Comparison of ENCODE assay signal across 10 mouse cellular contexts in the genomic region with DNA sequence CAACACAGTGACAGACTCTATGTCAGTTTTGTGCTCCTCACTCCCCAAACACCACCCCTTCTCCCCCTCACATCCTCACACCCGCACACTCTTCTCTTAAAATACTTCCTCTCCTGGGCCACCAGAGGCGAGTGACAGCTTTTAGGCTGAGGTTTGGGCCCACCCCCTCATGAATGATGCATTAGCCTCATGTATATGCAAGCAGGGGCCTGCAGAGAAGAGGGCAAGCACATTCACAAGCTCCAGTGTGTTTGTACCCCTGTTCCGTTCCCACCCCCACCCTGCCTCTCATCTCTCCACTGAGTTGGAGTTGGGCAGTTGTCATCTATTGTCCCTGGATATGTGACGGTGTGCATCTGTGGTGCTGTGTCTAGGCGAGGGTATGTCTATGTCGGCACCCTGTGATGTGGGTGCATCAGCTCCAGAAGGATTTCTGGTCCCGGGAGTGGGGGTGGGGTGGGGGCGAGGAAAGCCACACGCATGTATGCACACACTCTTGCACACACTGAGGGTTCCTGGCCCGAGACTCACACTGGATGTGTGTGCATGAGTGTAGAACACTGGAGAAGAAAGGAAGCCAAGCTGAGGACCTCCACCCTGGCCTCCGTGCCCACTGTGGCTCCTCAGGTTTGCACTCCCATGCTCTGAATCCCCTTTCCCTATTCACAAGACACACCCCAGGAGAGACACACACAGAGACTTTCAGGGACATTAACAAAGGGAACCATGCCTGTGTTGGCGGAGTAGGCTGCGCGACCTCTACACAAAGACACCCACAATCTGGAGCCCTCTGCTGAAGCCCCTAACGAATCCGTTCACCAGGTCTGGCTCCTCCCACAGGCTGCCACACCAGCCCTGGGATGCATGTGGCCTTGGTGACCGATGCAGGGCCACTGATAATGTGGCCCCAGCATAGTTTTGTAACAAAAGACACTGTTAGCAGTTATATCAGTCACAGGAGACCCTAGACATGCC. TPM values are rescaled to one million over a fixed set of nuclear protein-coding genes. Genes with fewer than 3 reads are reported as not detected.
A peak's percentile ranks its signal among the peaks of the same experiment; 100 is the strongest.
DNase-seq lines count a peak whose midpoint lies in the region; ATAC-seq and TF ChIP-seq lines count a peak whose summit lies in the region.
"Had no signal": no experiment of that assay in that cellular context is flagged by ENCODE, and none has a peak within 500 bp of the region (broad histone marks: within the 10 kb centered on the region; RNA-seq: fewer than 3 reads in every experiment).

No protein-coding gene starts in this region.

- no peak for TF ChIP-seq CTCF in stomach, postnatal 0 days (IDR thresholded peaks at IDR 0.05; ENCODE audit: low read depth)

- peak; percentile 50 to 77 for DNase-seq in layer of hippocampus, adult 18-20 months (ENCODE audit: low spot score in 2 of 2)
- no peak for DNase-seq in layer of hippocampus, adult 9-10 months (ENCODE audit: low spot score)
- peak; percentile 75 for DNase-seq in hindbrain, embryonic 10.5 days (ENCODE audit: low spot score)
- peak; percentile 66 for DNase-seq in mesoderm, embryonic 11.5 days (ENCODE audit: low read depth, low spot score)
- peak; percentile 42 for DNase-seq in splenic B cell, adult 2 months (ENCODE audit: low read depth, low spot score)
- DNase-seq in heart, postnatal 25 days (ENCODE audit: low spot score): no peak
- DNase-seq in stomach, postnatal 0 days (ENCODE audit: low spot score): no peak
- no peak for DNase-seq in adipocyte (ENCODE audit: low spot score)

- no peak for TF ChIP-seq EP300 in stomach, postnatal 0 days (optimal IDR thresholded peaks at IDR 0.05)

- peaks cover 40% of the 10 kb centered on the region for H3K4me1 ChIP-seq in hindbrain, embryonic 10.5 days (replicated peaks)
- no peaks in the 10 kb centered on the region for H3K4me1 ChIP-seq in stomach, postnatal 0 days (replicated peaks; ENCODE audit: control insufficient read depth, insufficient read depth)

- no peak for ATAC-seq in stomach, postnatal 0 days (ENCODE audit: low FRiP score, low TSS enrichment)

- no peaks in the 10 kb centered on the region for H3K9me3 ChIP-seq in hindbrain, embryonic 10.5 days
- H3K9me3 ChIP-seq in stomach, postnatal 0 days (ENCODE audit: control insufficient read depth, low read length): no peaks in the 10 kb centered on the region
- H3K9me3 ChIP-seq: heart, embryonic 13.5 days had no signal

- peaks cover 79% of the 10 kb centered on the region for H3K27me3 ChIP-seq in hindbrain, embryonic 10.5 days (ENCODE audit: insufficient read depth, poor library complexity, severe bottlenecking)
- no peaks in the 10 kb centered on the region for H3K27me3 ChIP-seq in splenic B cell, adult 2 months (ENCODE audit: control insufficient read depth, insufficient read depth, low read length, poor library complexity, severe bottlenecking)
- no peaks in the 10 kb centered on the region for H3K27me3 ChIP-seq in stomach, postnatal 0 days (ENCODE audit: control insufficient read depth, insufficient read depth, low read length)

- H3K36me3 ChIP-seq in hindbrain, embryonic 10.5 days: peaks cover 20% of the 10 kb centered on the region
- no peaks in the 10 kb centered on the region for H3K36me3 ChIP-seq in splenic B cell, adult 2 months (ENCODE audit: control insufficient read depth, insufficient read depth, low read length, poor library complexity, severe bottlenecking)
- no peaks in the 10 kb centered on the region for H3K36me3 ChIP-seq in stomach, postnatal 0 days (ENCODE audit: control insufficient read depth, insufficient read depth, low read length)
- H3K36me3 ChIP-seq: heart, embryonic 13.5 days had no signal

- 7% methylated on average over 17 of the region's 17 CpGs for WGBS in hindbrain, embryonic 10.5 days
- WGBS in stomach, postnatal 0 days: 15% methylated on average over 17 of the region's 17 CpGs

- intact Hi-C loops in heart, postnatal 25 days (cut with DNase I): no loop called here

- H3K4me2 ChIP-seq in stomach, postnatal 0 days (replicated peaks; ENCODE audit: low read depth): no peak overlapping the region
- H3K4me2 ChIP-seq: heart, embryonic 13.5 days had no signal

- H3K4me3 ChIP-seq in hindbrain, embryonic 10.5 days: peak overlapping the region; percentile 62
- H3K4me3 ChIP-seq in stomach, postnatal 0 days (ENCODE audit: low read depth, low read length): no peak overlapping the region
- H3K4me3 ChIP-seq: heart, embryonic 13.5 days had no signal

- H3K27ac ChIP-seq in hindbrain, embryonic 10.5 days: peak overlapping the region; percentile 88
- no peak overlapping the region for H3K27ac ChIP-seq in stomach, postnatal 0 days (replicated peaks)
- H3K27ac ChIP-seq: heart, embryonic 13.5 days; liver, embryonic 14.5 days had no signal

- no peak overlapping the region for H3K9ac ChIP-seq in stomach, postnatal 0 days (ENCODE audit: low read length)
- H3K9ac ChIP-seq: heart, embryonic 13.5 days; liver, embryonic 14.5 days had no signal

RNA-seq across cellular contexts. Expression of gene Ncan, which starts 1.7 kb away (rescaled TPM):
- 100 to 1,000 TPM; 122 to 124 TPM for total RNA-seq in layer of hippocampus, adult 18-20 months (2021)
- 20.2 and 67.1 TPM in 2 replicates for polyA plus RNA-seq in hindbrain, embryonic 10.5 days (2016; fragmentation: Nextera tagmentation; extraction: Ambion mirVana)
- under 1 TPM in 1 of 2 experiments, not detected in 1; 0.03 TPM for total RNA-seq in heart, postnatal 25 days (2021)
- polyA plus RNA-seq in stomach, postnatal 0 days (2015; fragmentation: Nextera tagmentation; extraction: Ambion mirVana): 0.17 and 0.27 TPM in 2 replicates

RNA-seq across cellular contexts. Expression of gene Nr2c2ap, which starts 12.1 kb away (rescaled TPM):
- total RNA-seq in layer of hippocampus, adult 18-20 months (2021): 10 to 100 TPM; 28.1 to 30.1 TPM
- polyA plus RNA-seq in hindbrain, embryonic 10.5 days (2016; fragmentation: Nextera tagmentation; extraction: Ambion mirVana): 37.0 and 38.0 TPM in 2 replicates
- 1 to 10 TPM; 5.4 to 7.6 TPM for total RNA-seq in heart, postnatal 25 days (2021)
- polyA plus RNA-seq in stomach, postnatal 0 days (2015; fragmentation: Nextera tagmentation; extraction: Ambion mirVana): 31.9 and 33.6 TPM in 2 replicates

RNA-seq across cellular contexts. Expression of gene Rfxank, which starts 19.9 kb away (rescaled TPM):
- total RNA-seq in layer of hippocampus, adult 18-20 months (2021): 10 to 100 TPM; 16.0 to 16.4 TPM
- polyA plus RNA-seq in hindbrain, embryonic 10.5 days (2016; fragmentation: Nextera tagmentation; extraction: Ambion mirVana): 19.5 and 20.6 TPM in 2 replicates
- total RNA-seq in heart, postnatal 25 days (2021): 10 to 100 TPM; 20.9 to 21.5 TPM
- polyA plus RNA-seq in stomach, postnatal 0 days (2015; fragmentation: Nextera tagmentation; extraction: Ambion mirVana): 8.9 and 9.8 TPM in 2 replicates

RNA-seq across cellular contexts. Expression of gene Borcs8, which starts 20.3 kb away (rescaled TPM):
- total RNA-seq in layer of hippocampus, adult 18-20 months (2021): 10 to 100 TPM; 45.3 to 47.7 TPM
- polyA plus RNA-seq in hindbrain, embryonic 10.5 days (2016; fragmentation: Nextera tagmentation; extraction: Ambion mirVana): 46.9 and 48.3 TPM in 2 replicates
- total RNA-seq in heart, postnatal 25 days (2021): 10 to 100 TPM; 21.2 to 25.5 TPM
- 30.1 and 30.5 TPM in 2 replicates for polyA plus RNA-seq in stomach, postnatal 0 days (2015; fragmentation: Nextera tagmentation; extraction: Ambion mirVana)

RNA-seq across cellular contexts. Expression of gene Mef2b, which starts 20.5 kb away (rescaled TPM):
- under 1 TPM; 0.28 to 0.57 TPM for total RNA-seq in layer of hippocampus, adult 18-20 months (2021)
- 0.58 and 0.76 TPM in 2 replicates for polyA plus RNA-seq in hindbrain, embryonic 10.5 days (2016; fragmentation: Nextera tagmentation; extraction: Ambion mirVana)
- total RNA-seq in heart, postnatal 25 days (2021): under 1 TPM in 1 of 2 experiments, not detected in 1; 0.31 TPM
- 0.10 TPM in 1 of 2 replicates, not detected in the other for polyA plus RNA-seq in stomach, postnatal 0 days (2015; fragmentation: Nextera tagmentation; extraction: Ambion mirVana)

Comparison
In these comparisons a context has a peak if more than half of its experiments do, and no peak if none do; other contexts are left out.
1. DNase-seq: peak in layer of hippocampus, adult 18-20 months (2 of 2), hindbrain, embryonic 10.5 days (single experiment), mesoderm, embryonic 11.5 days (single experiment) and splenic B cell, adult 2 months (single experiment); none in layer of hippocampus, adult 9-10 months (single experiment), heart, postnatal 25 days (single experiment), stomach, postnatal 0 days (single experiment) and adipocyte (single experiment).
2. RNA of gene Ncan, which starts 1.7 kb away (total RNA-seq): 122 to 124 TPM in layer of hippocampus, adult 18-20 months; 0.03 TPM in heart, postnatal 25 days; every median in the first group is over 100 times any median in the second.